Mouse (Mus musculus): ENCODE data around the gene Reep3.

The Reep3 gene

GRCm38 (mm10) chr10:67111044-67111798 is 14.5 kb upstream of the Reep3 start:
- DNase-seq (ENCODE audit: low spot score in 2 of 2): no peak

DNA sequence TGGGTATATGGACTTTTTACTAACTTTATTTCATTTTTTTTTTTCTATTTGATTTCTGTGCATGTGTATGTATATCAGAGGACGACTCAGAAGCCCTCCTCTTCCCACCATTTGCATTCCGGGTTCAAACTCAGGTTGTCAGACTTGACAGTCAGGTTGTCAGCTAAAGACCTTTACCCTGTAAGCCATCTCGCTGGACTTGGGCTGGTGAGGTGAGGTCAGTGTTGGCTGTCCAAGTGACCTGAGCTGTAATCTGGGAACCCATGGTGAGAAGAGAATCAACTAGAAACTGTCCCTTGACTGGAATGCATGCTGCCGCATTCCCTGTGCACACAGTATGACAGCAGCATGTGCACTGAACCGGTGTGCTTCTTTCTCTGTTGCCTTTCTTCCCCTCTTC is 12.9 kb upstream of the Reep3 start:
- DNase-seq (ENCODE audit: low spot score in 2 of 2): no peak

- DNase-seq (ENCODE audit: low spot score in 2 of 2): no peak
Observed at GRCm38 (mm10) chr10:67108096-67108495, 11.4 kb upstream of the Reep3 start.

- no peak for DNase-seq (ENCODE audit: low spot score in 2 of 2)
Observed at GRCm38 (mm10) chr10:67107017-67107761, 10.4 kb upstream of the Reep3 start.

DNA sequence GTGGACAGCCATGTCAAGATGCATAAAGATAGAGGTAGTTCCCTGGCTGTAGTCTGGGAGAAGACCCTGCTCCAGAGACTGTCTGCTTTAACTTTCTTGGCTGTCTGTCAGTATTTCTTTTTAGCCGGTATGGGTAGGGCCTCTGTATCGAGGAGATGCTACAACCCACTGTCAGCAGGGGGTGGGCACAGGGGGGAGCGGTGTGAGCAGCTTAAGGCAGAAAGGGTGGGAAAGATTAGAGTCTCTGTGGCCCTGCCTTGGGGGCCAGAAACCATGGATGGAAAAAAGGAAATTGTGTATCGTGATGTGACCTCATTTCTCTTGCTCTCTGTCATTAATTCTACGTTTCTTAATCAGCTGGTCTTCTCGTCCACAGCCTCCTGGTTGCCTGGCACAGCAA is 9.7 kb upstream of the Reep3 start:
- DNase-seq (ENCODE audit: low spot score in 2 of 2): no peak

GRCm38 (mm10) chr10:67105331-67106217 is 8.8 kb upstream of the Reep3 start:
- DNase-seq (ENCODE audit: low spot score in 2 of 2): no peak

DNA sequence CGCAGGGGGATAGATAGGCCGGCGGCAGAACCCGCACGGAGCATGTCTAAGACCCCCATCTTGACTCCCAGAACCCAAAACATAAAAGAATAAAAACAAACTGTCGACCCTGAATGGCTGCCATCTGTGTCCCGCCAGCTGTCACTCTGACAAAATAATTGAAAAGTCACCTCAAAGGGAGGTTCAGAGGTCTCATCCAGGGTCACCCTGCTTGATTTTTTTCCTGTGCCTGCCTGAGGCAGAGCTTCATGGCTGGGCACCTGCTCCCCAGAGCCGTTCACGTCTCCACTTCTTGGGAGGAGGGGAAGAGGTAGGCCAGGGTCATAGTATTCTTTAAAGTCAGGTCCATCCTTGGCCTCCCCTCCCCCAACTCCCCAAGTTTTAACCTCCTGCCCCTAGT is 7.8 kb upstream of the Reep3 start:
- DNase-seq (ENCODE audit: low spot score in 2 of 2): no peak

DNA sequence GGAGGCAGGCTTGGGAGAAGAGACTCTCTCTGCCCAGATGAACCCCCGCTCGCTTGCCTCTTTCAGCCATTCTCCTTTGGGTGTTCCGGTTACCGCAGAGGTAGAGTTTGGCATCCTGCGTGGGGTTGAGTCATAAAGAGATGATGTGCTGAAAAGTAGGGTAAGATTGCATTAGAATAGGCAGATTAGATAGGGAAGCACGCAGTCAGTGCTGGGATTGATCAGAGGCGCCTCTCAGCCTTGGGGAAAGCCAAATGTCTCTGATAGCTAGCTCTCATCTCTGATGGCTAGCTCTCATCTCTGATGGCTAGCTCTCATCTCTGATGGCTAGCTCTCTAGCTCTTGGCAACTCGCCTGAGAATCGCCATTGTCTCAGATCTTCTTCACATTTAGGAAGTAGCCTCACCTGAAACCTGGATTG is 4.1 kb upstream of the Reep3 start:
- DNase-seq (ENCODE audit: low spot score in 2 of 2): no peak

GRCm38 (mm10) chr10:67100011-67100661 is 3.4 kb upstream of the Reep3 start:
- no peak for DNase-seq (ENCODE audit: low spot score in 2 of 2)

DNA sequence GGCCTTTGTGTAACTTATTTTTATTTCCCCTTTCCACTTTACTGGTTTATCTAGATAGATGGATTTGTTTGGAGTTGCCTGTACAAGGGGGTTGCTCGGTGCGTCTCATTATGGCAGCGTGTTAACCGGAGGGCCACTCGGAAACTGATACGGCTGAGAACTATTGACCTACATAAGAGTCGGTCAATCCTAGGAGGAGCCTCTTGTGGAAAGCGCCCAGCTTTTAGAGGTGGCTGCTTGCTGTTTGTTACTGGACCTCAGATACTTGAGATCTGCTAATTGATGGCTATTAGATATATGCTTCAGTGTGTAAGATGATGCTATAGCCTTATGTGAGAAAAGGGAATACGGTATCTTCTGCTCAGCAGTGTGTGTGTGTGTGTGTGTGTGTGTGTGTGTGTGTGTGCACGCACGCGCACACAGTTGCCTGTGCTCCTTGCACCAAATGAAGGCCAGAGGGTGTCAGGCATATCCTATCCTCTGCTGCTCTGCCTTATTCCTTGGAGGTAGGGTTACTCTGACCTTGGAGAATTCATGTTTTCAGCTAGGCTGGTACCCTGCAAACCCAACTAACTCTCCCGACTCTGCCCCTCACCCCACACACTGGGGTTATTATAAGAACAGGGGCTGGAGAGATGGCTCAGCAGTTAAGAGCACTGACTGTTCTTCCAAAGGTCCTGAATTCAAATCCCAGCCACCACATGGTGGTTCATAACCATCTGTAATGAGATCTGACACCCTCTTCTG is 2.6 kb upstream of the Reep3 start:
- DNase-seq (ENCODE audit: low spot score in 2 of 2): no peak

- peak; percentile 47 to 50 for DNase-seq (ENCODE audit: low spot score in 2 of 2)
Observed at GRCm38 (mm10) chr10:67098408-67099050, 1.8 kb upstream of the Reep3 start.

DNA sequence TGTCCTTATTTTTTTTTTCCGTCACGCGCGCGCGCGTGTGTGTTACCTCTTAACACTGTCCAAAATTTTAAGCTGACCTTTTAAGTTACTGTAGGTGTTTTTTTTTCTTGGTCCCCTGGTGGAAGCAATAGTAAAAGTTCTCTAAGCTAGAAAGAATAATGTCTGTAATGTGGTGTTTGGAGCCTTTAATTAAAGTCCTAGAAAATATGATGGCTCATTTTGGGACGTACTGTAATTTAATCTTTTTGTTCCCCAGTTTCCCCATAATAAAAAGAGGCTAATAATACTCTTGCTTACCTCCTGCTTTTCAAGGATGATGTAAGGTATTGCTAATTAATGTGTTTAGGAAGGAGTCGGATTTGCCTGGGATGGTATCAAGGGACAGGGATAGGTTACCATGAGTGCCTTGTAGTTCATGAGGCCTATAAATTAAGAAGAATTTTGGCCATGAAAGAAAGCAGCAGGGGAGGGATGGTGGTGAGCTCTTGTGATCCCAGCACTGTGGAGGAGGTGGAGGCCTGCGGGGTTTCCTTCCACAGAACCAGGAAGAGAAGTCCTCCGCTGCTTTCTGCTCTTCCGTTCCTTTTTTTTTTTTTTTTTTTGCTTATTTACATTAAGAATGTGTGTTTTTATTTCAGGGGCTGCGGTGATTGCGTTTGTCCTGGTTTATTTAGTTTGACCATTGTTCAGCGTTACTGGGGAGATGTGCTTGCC is 849 bp upstream of the Reep3 start:
- DNase-seq (ENCODE audit: low spot score in 2 of 2): peak; percentile 44 to 46

- DNase-seq (ENCODE audit: low spot score in 2 of 2): peak; percentile 54 to 64
Observed at GRCm38 (mm10) chr10:67095798-67096620, 736 bp downstream of the Reep3 start, which contains the start of gene Jmjd1c. TSS of gene Jmjd1c (plus strand) at chr10:67096125.

GRCm38 (mm10) chr10:67094922-67095321 is 1.8 kb downstream of the Reep3 start:
- DNase-seq (ENCODE audit: low spot score in 2 of 2): no peak

- no peak for DNase-seq (ENCODE audit: low spot score in 2 of 2)
Observed at GRCm38 (mm10) chr10:67090611-67091010, 6.1 kb downstream of the Reep3 start.

- DNase-seq (ENCODE audit: low spot score in 2 of 2): no peak
Observed at GRCm38 (mm10) chr10:67087447-67088226, 9.1 kb downstream of the Reep3 start.

DNA sequence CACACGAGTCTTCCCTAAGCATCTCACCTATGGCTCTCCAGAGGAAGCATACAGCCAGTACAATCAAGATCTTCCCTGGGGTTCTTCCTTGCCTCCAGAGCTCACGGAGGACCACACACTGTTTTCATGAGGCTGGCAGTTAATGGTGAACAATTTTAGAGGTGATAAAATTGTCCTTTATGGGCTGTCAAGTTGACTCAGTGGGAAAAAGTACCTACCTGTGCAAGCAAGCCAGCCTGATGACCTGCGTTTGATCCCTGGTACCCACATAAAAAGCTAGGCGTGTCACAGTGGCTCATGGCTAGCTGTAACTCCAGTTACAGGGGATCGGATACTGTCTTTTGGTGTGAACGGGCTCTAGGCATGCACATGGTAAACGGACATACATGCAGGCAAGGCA is 10.8 kb downstream of the Reep3 start:
- no peak for DNase-seq (ENCODE audit: low spot score in 2 of 2)

- no peak for DNase-seq (ENCODE audit: low spot score in 2 of 2)
Observed at GRCm38 (mm10) chr10:67085124-67085523, 11.6 kb downstream of the Reep3 start.
